Mouse (Mus musculus) cortical plate, adult 2 months (tissue): ENCODE results near the gene Magea10. TPM values are rescaled to one million over a fixed set of nuclear protein-coding genes. Genes with fewer than 3 reads are reported as not detected.

Experiments used
- H3K27ac ChIP-seq: fragments of 200-500 bp; 2 replicates; pipeline ENCODE4 v1.5.1; 2012; ENCODE audit warnings: low read length, control low read depth, inconsistent platforms; ENCODE audit not compliant: insufficient read depth
- H3K4me1 ChIP-seq: fragments of 200-500 bp; 2 replicates; pipeline ENCODE4 v1.6.1; 2011; ENCODE audit warnings: low read length; ENCODE audit not compliant: control insufficient read depth, insufficient read depth
- H3K4me3 ChIP-seq: fragments of 200-500 bp; 2 replicates; pipeline ENCODE4 v1.5.1; 2011; ENCODE audit warnings: mild to moderate bottlenecking, low read length, control low read depth; ENCODE audit not compliant: insufficient read depth
- CTCF ChIP-seq: fragments of 200-500 bp; IDR thresholded peaks from 2 replicates; pipeline ENCODE4 v1.5.1; 2011; ENCODE audit warnings: mild to moderate bottlenecking, control low read depth, low read length; ENCODE audit not compliant: insufficient read depth; ENCODE audit errors: extremely low read depth
- POLR2A ChIP-seq: fragments of 200-500 bp; IDR thresholded peaks from 2 replicates; pipeline ENCODE4 v1.6.1; 2011; ENCODE audit warnings: mild to moderate bottlenecking, low read length, control low read depth; ENCODE audit not compliant: insufficient read depth; ENCODE audit errors: extremely low read depth
- polyA plus RNA-seq: library from polyadenylated mRNA; depleted of rRNA; stranded (reverse); fragments of >200 nt; gene quantifications from 2 replicates; pipeline ENCODE4 v1.2.3, GENCODE M21; 2012; rRNA removed

The Magea10 gene
- polyA plus RNA-seq: not detected in 2 replicates

- TF ChIP-seq CTCF: no peak
- no peak for TF ChIP-seq POLR2A
- Histone ChIP-seq H3K27ac (no peak within 1 kb of the TSS), H3K4me1 (no peaks in the 10 kb centered on the region), H3K4me3 (no peak within 1 kb of the TSS)
Observed at GRCm38 (mm10) chrX:72386758-72387157, at the start of gene Magea10. Gene Magea10, minus strand, starts transcription at chrX:72386858.

GRCm38 (mm10) chrX:72381972-72382371, 4.7 kb downstream of the Magea10 start:
- Histone ChIP-seq H3K27ac (no peak overlapping the region), H3K4me3 (no peak overlapping the region), H3K4me1 (no peaks in the 10 kb centered on the region)
- no peak for TF ChIP-seq POLR2A
- no peak for TF ChIP-seq CTCF

Other genes with a start within 250 kb of the Magea10 start
- not detected in 2 replicates for gene Magea4, start 164.8 kb downstream of the Magea10 start, polyA plus RNA-seq
- gene Gabre, start 112.1 kb downstream of the Magea10 start, polyA plus RNA-seq: 0.06 and 0.15 TPM in 2 replicates